Mouse (Mus musculus): ENCODE data around the gene Sftpd. TPM values are rescaled to one million over a fixed set of nuclear protein-coding genes. Genes with fewer than 3 reads are reported as not detected.

Gene Sftpd
- polyA plus RNA-seq, 1 experiment from 2014 or later: not detected

GRCm38 (mm10) chr14:41140686-41141085 lies 44.3 kb downstream of the Sftpd start:
- Histone ChIP-seq H3K36me3 (ENCODE audit: insufficient read depth) (no peaks in the 10 kb centered on the region), H3K4me1 (ENCODE audit: insufficient read depth) (no peaks in the 10 kb centered on the region), H3K9me3 (ENCODE audit: low read depth, low read length) (no peaks in the 10 kb centered on the region), H3K4me3 (ENCODE audit: low read depth, low read length) (no peak overlapping the region), H3K4me2 (no peak overlapping the region), H3K27ac (ENCODE audit: low read depth) (no peak overlapping the region), H3K9ac (no peak overlapping the region), H3K27me3 (ENCODE audit: insufficient read depth, low read length) (no peaks in the 10 kb centered on the region)
- ATAC-seq (ENCODE audit: insufficient read depth): no peak
- DNase-seq: no peak
- TF ChIP-seq CTCF (IDR thresholded peaks at IDR 0.05; ENCODE audit: low read depth): no peak
- 90% methylated on average over 1 of the region's 1 CpGs for WGBS

- H3K4me1 ChIP-seq (ENCODE audit: insufficient read depth): no peaks in the 10 kb centered on the region
- H3K27ac ChIP-seq (ENCODE audit: low read depth): no peak overlapping the region
- DNase-seq: peak; percentile 3
- no peak for TF ChIP-seq CTCF (IDR thresholded peaks at IDR 0.05; ENCODE audit: low read depth)
- H3K36me3 ChIP-seq (ENCODE audit: insufficient read depth): no peaks in the 10 kb centered on the region
- H3K27me3 ChIP-seq (ENCODE audit: insufficient read depth, low read length): no peaks in the 10 kb centered on the region
- H3K4me3 ChIP-seq (ENCODE audit: low read depth, low read length): no peak overlapping the region
- H3K9ac ChIP-seq: no peak overlapping the region
- ATAC-seq (ENCODE audit: insufficient read depth): no peak
- no peaks in the 10 kb centered on the region for H3K9me3 ChIP-seq (ENCODE audit: low read depth, low read length)
- H3K4me2 ChIP-seq: no peak overlapping the region
These were observed 47.9 kb downstream of the Sftpd start for GRCm38 (mm10) chr14:41137006-41137405.

- no peaks in the 10 kb centered on the region for H3K36me3 ChIP-seq (ENCODE audit: insufficient read depth)
- H3K9ac ChIP-seq: no peak within 1 kb of the TSS
- H3K27ac ChIP-seq (ENCODE audit: low read depth): no peak within 1 kb of the TSS
- no peaks in the 10 kb centered on the region for H3K9me3 ChIP-seq (ENCODE audit: low read depth, low read length)
- H3K27me3 ChIP-seq (ENCODE audit: insufficient read depth, low read length): no peaks in the 10 kb centered on the region
- no peak within 1 kb of the TSS for H3K4me3 ChIP-seq (ENCODE audit: low read depth, low read length)
- 52% methylated on average over 7 of the region's 7 CpGs for WGBS
- H3K4me2 ChIP-seq: no peak within 1 kb of the TSS
- ATAC-seq (ENCODE audit: insufficient read depth) (peak; percentile 38; the same call in 1 of the 2 replicates), DNase-seq (peak; percentile 5)
- H3K4me1 ChIP-seq (ENCODE audit: insufficient read depth): no peaks in the 10 kb centered on the region
- no peak for TF ChIP-seq CTCF (IDR thresholded peaks at IDR 0.05; ENCODE audit: low read depth)
These were observed 53.4 kb downstream of the Sftpd start, which contains the start of gene Sftpa1 for GRCm38 (mm10) chr14:41131540-41131939. Sftpa1 (plus strand) TSS chr14:41131782.

GRCm38 (mm10) chr14:41127997-41128396 lies 57.0 kb downstream of the Sftpd start:
- Histone ChIP-seq H3K4me1 (ENCODE audit: insufficient read depth) (no peaks in the 10 kb centered on the region), H3K9ac (no peak overlapping the region), H3K4me3 (ENCODE audit: low read depth, low read length) (no peak overlapping the region), H3K27me3 (ENCODE audit: insufficient read depth, low read length) (no peaks in the 10 kb centered on the region), H3K9me3 (ENCODE audit: low read depth, low read length) (no peaks in the 10 kb centered on the region), H3K36me3 (ENCODE audit: insufficient read depth) (no peaks in the 10 kb centered on the region), H3K4me2 (no peak overlapping the region), H3K27ac (ENCODE audit: low read depth) (no peak overlapping the region)
- ATAC-seq (ENCODE audit: insufficient read depth) (no peak), DNase-seq (peak; percentile 73)
- TF ChIP-seq CTCF (IDR thresholded peaks at IDR 0.05; ENCODE audit: low read depth): peak; percentile 71
- WGBS: 16% methylated on average over 4 of the region's 4 CpGs

GRCm38 (mm10) chr14:41124683-41125082 lies 60.3 kb downstream of the Sftpd start:
- Histone ChIP-seq H3K27me3 (ENCODE audit: insufficient read depth, low read length) (no peaks in the 10 kb centered on the region), H3K9me3 (ENCODE audit: low read depth, low read length) (no peaks in the 10 kb centered on the region), H3K4me1 (ENCODE audit: insufficient read depth) (no peaks in the 10 kb centered on the region), H3K27ac (ENCODE audit: low read depth) (no peak overlapping the region), H3K9ac (no peak overlapping the region), H3K36me3 (ENCODE audit: insufficient read depth) (no peaks in the 10 kb centered on the region), H3K4me2 (no peak overlapping the region), H3K4me3 (ENCODE audit: low read depth, low read length) (no peak overlapping the region)
- 86% methylated on average over 5 of the region's 5 CpGs for WGBS
- ATAC-seq (ENCODE audit: insufficient read depth) (no peak), DNase-seq (no peak)
- no peak for TF ChIP-seq CTCF (IDR thresholded peaks at IDR 0.05; ENCODE audit: low read depth)

Other genes starting within 250 kb of the Sftpd start
- gene Tspan14, start 218.3 kb downstream of the Sftpd start, polyA plus RNA-seq (2014; fragmentation: Nextera tagmentation; extraction: Ambion mirVana): 104 and 105 TPM in 2 replicates
- 167 and 173 TPM in 2 replicates for gene Fam213a, start 171.4 kb downstream of the Sftpd start, polyA plus RNA-seq (2014; fragmentation: Nextera tagmentation; extraction: Ambion mirVana)
- gene Dydc2, start 115.9 kb downstream of the Sftpd start, polyA plus RNA-seq (2014; fragmentation: Nextera tagmentation; extraction: Ambion mirVana): not detected in 2 replicates
- not detected in 2 replicates for gene Dydc1, start 112.2 kb downstream of the Sftpd start, polyA plus RNA-seq (2014; fragmentation: Nextera tagmentation; extraction: Ambion mirVana)
- gene Mat1a, start 80.1 kb downstream of the Sftpd start, polyA plus RNA-seq (2014; fragmentation: Nextera tagmentation; extraction: Ambion mirVana): 2.6 and 4.0 TPM in 2 replicates
- gene Sftpa1, start 53.4 kb downstream of the Sftpd start, polyA plus RNA-seq (2014; fragmentation: Nextera tagmentation; extraction: Ambion mirVana): 28.1 and 29.4 TPM in 2 replicates
- not detected in 2 replicates for gene Mbl1, start 33.7 kb downstream of the Sftpd start, polyA plus RNA-seq (2014; fragmentation: Nextera tagmentation; extraction: Ambion mirVana)
- gene Gm2832, start 93.7 kb upstream of the Sftpd start, polyA plus RNA-seq (2014; fragmentation: Nextera tagmentation; extraction: Ambion mirVana): 0.17 TPM in 1 of 2 replicates, not detected in the other
- not detected in 2 replicates for gene Gm5798, start 163.5 kb upstream of the Sftpd start, polyA plus RNA-seq (2014; fragmentation: Nextera tagmentation; extraction: Ambion mirVana)
- gene Gm7945, start 201.2 kb upstream of the Sftpd start, polyA plus RNA-seq (2014; fragmentation: Nextera tagmentation; extraction: Ambion mirVana): not detected in 2 replicates
- not detected in 2 replicates for gene Gm6482, start 223.1 kb upstream of the Sftpd start, polyA plus RNA-seq (2014; fragmentation: Nextera tagmentation; extraction: Ambion mirVana)

Measured in lung, embryonic 14.5 days (tissue).